Comparison of ENCODE assay signal across 24 mouse cellular contexts in genomic region chr4:140301661-140302060, GRCm38 (mm10). TPM values are rescaled to one million over a fixed set of nuclear protein-coding genes. Genes with fewer than 3 reads are reported as not detected.
DNase-seq lines count a peak whose midpoint lies in the region; TF ChIP-seq lines count a peak whose summit lies in the region.
"Had no signal": no experiment of that assay in that cellular context is flagged by ENCODE, and none has a peak within 500 bp of the region (broad histone marks: within the 10 kb centered on the region; RNA-seq: fewer than 3 reads in every experiment).

No protein-coding gene starts in this region.

- peak; percentile 9 for DNase-seq in left cerebral cortex, adult 11 months (ENCODE audit: low spot score)
- no peak for DNase-seq in left cerebral cortex, postnatal 4 days
- peak; percentile 37 to 39 for DNase-seq in left cerebral cortex, adult 2 months (ENCODE audit: extremely low spot score in 1 of 2, low spot score in 2 of 2)
- peak; percentile 63 for DNase-seq in right cerebral cortex, postnatal 14 days
- DNase-seq in embryo, embryonic 9.5 days (ENCODE audit: extremely low spot score): no peak
- DNase-seq in gastrocnemius, postnatal 4 days (ENCODE audit: low spot score in 2 of 2): no peak
- DNase-seq in lung, adult 18-20 months: no peak
- DNase-seq: adrenal gland, postnatal 10 days; cerebellum, adult 9-10 months; gastrocnemius, postnatal 36 days; heart, postnatal 36 days; kidney, adult 18-20 months; kidney, postnatal 4 days; liver, postnatal 0 days; lung, postnatal 10 days; thymus, postnatal 14 days had no signal

- no peak overlapping the region for H3K27ac ChIP-seq in left cerebral cortex, adult 2 months
- H3K27ac ChIP-seq: embryonic facial prominence, embryonic 12.5 days; hindbrain, embryonic 13.5 days; limb, embryonic 12.5 days; midbrain, embryonic 10.5 days; neural tube, embryonic 13.5 days had no signal

- H3K4me3 ChIP-seq in left cerebral cortex, adult 2 months: no peak overlapping the region
- H3K4me3 ChIP-seq: embryonic facial prominence, embryonic 12.5 days; hindbrain, embryonic 13.5 days; limb, embryonic 12.5 days; midbrain, embryonic 10.5 days; myocyte; neural tube, embryonic 13.5 days had no signal

- no peak for TF ChIP-seq CTCF in left cerebral cortex, adult 2 months (IDR thresholded peaks at IDR 0.05)

- intact Hi-C loops in left cerebral cortex, postnatal 4 days (cut with DNase I): no loop called here
- intact Hi-C loops in left cerebral cortex, adult 2 months (cut with DNase I): no loop called here

RNA-seq across cellular contexts. Expression of gene Igsf21, which starts 55.1 kb away (rescaled TPM):
- 100 to 1,000 TPM; 104 to 114 TPM for total RNA-seq in left cerebral cortex, postnatal 4 days (2021)
- 10 to 100 TPM; 68.8 to 75.2 TPM for total RNA-seq in left cerebral cortex, adult 2 months (2021)
- under 1 TPM in 1 of 2 experiments, not detected in 1; 0.18 TPM for total RNA-seq in gastrocnemius, postnatal 4 days (2021)
- total RNA-seq: common myeloid progenitor, adult 5-6 weeks; MEL had no signal

Comparison
In these comparisons a context has a peak if more than half of its experiments do, and no peak if none do; other contexts are left out.
1. DNase-seq: peak in left cerebral cortex, adult 11 months (single experiment), left cerebral cortex, adult 2 months (2 of 2) and right cerebral cortex, postnatal 14 days (single experiment); none in left cerebral cortex, postnatal 4 days (single experiment), embryo, embryonic 9.5 days (single experiment), gastrocnemius, postnatal 4 days (0 of 2) and lung, adult 18-20 months (0 of 2).
2. RNA of gene Igsf21, which starts 55.1 kb away (total RNA-seq): 104 to 114 TPM in left cerebral cortex, postnatal 4 days and 68.8 to 75.2 TPM in left cerebral cortex, adult 2 months; 0.18 TPM in gastrocnemius, postnatal 4 days; every median in the first group is over 10 times any median in the second.